Mouse (Mus musculus) layer of hippocampus, postnatal 36 days (tissue): ENCODE results near the gene Mrm2. TPM values are rescaled to one million over a fixed set of nuclear protein-coding genes. Genes with fewer than 3 reads are reported as not detected.
"Not testable (repeated sequence)": the region's sequence is repeated elsewhere in the genome, so short reads cannot be mapped to it uniquely, and the experiment has no call there.

Experiments used
- DNase-seq, 2 experiments: peaks; one replicate each; pipeline ENCODE4 v3.0.0; 2022
- total RNA-seq, 2 experiments: library from RNA; stranded (reverse); gene quantifications; 2 replicates each; pipeline ENCODE4 v1.2.3; 2021

Mrm2 gene
- total RNA-seq, result 1 to 10 TPM; 9.6 to 9.9 TPM

DNA sequence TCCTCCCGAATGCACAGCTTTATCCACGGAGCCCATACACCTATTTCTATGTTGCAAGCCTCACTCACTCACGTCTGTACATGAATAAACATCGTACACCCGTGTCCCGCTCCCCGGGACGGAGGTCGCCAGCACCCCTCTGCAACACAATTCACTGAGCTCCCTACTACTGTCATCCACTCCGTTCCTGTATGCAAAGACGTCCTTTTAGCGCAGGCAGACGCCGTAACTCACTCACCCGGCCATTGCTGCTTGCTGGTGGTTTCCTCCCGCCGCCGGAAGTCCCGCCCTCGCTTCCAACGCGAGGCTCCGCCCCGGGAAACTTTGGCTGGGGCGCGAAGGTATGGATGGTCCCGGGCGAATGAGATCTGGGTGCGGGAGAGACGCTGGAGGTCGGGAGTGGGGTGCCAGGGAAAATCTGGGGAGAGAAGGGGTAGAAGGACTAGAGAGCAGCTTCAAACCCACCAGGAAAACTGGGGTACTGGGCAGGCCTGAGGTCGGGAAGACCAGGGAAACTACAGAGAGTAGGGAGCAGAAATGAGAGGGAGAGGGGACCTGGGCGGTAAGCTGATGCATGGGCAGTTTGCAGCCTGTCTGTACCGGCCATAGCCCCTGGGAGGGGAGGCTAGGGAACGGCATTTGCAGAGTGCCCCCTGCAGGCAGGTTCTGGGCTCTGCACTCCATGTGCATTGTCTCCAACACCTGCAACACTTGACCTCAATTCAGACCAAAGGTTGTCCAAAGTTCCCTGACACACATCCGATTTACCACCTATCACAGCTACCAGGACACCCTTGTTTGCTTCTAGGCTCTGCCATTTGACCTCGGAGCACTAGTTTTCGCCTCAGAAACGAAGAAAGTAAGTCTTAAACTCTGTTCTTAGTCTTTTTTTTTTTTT is at the start of gene Mrm2:
TSS of gene Mrm2 (minus strand) at position 284 of the 898 bp plus-strand sequence.
- peak; percentile 71 to 78 for DNase-seq

DNA sequence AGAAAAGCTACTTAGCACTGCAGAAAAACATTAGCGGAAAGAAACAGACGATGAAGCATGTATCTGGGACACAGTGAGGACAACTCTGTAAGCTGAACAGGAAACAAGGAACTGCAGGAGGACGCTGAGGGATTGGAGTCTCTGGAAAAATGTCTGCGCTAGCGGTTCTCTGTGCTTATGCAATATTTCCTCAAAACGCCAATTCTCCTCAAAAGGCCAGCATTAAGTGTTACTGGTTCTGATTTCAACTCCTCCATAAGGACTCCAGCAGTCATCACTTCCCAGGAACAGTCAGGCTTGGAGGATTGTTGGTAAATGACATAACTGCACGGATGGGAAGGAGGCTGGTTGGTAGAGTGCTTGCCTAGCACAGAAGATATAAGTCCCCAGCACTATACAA is 49.5 kb upstream of the Mrm2 start:
- DNase-seq, result no peak

DNA sequence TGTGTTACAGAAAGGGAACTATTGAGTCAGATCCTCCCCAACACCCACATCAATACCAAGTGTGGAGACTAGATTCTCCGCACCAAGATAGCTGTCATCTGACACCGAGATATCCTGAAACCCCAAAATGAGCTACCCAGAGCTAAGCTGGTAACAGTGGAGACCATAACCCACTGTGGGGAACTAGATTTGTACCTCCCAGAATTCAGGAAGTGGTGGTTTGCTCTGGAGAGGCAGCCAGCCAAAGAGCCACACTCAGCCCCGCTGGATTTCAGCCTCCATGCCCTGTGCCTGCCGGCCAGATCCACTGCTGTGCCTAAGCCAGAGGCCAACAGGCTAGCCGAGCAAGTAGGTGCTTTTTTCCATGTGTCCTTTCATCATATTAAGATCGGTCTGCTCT is 47.6 kb upstream of the Mrm2 start:
- DNase-seq, result no peak

DNA sequence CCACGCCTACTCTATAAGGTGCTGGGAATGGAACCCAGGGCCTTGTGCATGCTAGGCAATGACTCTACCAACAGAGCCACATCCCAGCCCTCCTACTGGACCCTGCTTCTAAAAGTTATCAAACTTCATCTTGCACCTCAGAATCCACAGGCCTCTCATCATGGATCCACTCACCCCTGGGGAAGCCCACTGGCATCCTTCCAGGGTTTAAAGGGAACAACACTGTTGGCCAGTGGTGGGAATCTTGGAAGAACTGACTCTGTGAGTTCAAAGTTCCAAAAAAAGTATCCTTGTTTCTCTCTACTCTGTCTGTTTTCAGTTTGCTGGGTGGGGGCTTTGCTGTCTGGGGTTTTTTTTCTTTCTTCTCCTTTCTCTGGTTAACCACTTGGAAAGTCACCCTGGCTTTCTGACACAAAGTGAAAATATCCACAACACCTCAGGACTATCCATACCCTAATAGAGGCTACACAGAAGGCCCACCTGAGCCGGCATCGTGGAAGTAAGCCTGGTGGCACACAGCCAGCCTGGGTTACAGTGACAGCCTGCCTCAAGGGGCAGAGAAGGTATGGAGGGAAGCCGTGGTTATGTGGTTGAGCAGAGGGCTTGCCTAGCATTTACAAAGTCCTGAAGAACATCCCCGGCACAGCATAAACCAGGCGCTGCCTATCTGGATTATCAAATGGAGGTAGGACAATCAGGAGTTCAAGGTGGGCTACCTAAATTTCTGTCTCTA is 46.6 kb upstream of the Mrm2 start:
- DNase-seq, result no peak

DNA sequence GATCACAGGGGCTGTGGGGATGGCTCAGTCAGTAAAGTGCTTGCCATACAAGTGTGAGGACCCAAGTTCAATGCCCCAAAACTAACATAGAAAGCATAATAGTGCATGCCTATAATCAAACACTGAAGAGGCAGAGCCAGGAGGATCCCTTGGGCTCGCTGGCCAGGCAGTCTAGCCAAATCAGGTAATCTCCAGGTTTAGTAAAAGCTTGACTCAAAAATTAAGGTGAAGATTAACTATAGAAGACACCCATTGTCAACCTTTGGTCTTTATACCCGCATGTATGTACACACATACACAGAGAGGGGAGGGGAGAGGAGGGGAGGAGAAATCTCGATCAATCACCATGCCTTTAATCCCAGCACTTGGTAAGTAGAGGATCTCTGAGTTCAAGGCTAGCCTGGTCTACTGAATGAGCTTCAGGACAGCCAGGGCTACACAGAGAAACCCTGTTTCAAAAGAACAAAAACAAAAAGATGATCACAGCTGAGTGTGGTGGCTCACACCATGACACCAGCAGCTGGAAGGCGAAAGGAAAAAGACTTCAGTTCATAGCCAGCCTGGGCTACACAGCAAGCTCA is 43.6 kb upstream of the Mrm2 start:
- no peak for DNase-seq

DNA sequence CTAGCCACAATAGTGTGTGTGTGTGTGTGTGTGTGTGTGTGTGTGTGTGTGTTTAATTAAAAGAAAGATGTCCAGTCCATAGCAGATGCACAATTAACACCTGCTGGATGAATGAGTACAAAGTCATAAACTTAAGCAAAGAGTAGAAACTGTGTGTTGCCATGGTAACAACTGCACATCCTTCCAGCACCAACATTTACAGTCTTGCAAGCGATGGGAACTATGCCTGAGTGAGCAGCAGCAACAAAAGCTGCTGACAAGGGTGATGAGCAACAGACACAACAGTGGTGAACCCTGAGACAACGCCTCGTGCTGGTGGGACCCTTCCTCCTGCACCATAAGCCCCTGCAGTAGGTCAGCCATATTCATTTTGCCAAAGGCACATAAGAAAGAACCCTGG is 42.5 kb upstream of the Mrm2 start:
- no peak for DNase-seq

DNA sequence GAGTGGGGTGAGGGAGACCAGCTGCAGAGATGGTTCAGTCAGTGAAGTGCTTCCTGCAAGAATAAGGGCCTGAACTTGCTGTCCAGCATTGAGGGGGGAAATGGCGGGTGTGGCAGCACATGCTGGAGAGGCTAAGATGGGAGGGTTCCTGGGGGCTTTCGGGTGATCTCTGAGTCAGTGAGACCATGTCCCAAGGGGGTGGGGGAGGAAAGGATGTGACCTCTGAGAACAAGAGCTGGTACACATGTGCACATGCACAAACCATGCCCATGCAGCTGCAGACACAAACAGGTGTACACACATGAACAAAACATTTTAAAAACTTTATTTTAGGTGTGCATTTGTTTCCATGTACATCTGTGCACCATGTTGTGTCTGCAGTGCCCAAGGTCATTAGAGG is 42.0 kb upstream of the Mrm2 start:
- no peak for DNase-seq

DNA sequence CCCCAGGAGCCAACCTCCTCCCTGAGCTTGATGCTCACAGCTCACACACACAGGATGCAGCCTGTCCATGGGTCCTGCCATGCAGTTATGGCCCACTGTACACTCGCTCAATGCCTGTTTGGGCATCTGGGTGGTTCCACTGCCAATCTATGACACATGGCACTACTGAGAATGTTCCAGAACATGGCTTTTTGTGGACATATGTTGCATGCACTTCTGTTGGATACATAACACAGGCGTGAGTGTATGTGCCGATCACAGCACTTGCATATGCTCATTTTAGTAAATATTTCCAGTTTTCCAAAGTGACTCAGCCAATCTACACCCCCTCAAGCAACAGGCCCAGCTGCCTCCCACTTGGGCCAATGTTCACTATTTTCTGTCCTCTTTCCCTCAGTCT is 40.0 kb upstream of the Mrm2 start:
- peak; percentile 39 to 50 for DNase-seq

DNA sequence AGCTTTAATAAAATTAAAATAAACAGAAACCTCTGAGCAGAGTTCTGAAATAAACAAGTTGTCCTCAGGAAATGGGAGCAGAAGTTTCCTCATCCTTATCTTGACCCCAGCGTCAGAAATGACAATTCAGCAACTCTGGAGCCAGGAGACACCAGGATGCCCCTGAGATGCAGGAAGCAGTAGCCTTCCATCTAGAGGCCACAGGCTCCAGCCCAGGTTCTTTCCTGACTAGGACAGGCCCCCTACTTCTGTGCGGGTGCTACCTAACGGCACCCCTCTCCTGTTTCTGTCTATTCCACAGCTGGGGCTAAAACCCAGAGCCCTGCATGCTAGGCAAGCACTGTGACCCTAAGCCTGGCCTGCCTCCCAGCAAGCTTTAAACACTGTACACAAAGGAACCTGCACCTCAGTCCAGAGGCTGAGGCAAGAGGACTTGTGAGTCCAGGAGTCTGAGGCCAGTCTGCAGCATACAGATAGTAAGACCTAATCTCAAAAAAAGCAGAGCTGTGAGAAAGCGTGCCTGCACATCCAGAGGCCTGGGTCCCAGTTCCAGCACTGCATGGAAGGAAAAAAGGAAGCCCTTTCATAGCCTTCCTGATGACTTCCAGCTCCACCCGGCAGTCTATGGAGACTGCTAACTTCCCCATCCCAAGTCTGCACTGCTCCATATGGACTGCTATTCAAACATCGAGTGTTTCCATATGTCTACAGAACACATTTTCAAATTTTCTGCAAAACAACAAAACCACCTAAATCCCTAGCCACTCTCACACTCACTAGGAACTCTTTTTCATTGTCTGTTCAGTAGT is 39.0 kb upstream of the Mrm2 start:
- no peak for DNase-seq

DNA sequence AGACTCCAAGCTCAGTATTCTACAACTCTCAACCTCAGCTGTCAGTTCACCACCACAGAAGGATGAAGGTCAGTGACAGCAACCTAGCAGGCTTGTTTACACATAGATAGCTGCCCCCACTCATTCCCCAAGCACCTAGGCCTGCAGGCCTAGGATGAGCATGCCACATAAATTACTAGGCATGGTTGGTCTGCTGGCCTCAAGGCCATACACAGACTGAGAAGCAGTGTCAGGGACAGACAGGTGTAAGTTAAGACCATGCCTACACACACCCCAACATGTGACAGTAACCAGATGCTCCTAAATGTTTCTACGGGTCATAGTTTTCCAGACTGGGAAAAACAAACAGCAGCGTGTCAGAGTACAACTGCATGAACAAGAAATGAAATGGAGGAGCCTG is 37.8 kb upstream of the Mrm2 start:
- DNase-seq, result no peak

DNA sequence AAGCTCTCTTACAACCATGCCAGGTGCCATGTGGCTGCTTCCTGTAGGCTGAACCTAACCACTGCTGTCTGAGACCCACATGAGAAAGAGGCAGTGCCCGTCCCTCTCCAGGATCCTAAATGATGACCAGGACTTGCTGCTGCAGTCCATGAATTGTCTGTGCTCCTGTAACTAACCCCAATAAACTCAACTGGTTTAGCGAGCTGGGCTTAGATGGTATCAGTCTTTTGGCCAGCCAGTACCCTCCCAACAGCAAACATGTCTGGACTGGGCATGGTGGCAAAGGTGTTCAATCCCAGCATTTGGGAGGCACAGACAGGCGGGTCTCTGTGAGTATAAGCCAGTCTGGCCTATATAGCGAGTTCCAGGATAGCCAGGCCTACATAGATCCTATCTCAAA is 37.2 kb upstream of the Mrm2 start:
- no peak for DNase-seq

DNA sequence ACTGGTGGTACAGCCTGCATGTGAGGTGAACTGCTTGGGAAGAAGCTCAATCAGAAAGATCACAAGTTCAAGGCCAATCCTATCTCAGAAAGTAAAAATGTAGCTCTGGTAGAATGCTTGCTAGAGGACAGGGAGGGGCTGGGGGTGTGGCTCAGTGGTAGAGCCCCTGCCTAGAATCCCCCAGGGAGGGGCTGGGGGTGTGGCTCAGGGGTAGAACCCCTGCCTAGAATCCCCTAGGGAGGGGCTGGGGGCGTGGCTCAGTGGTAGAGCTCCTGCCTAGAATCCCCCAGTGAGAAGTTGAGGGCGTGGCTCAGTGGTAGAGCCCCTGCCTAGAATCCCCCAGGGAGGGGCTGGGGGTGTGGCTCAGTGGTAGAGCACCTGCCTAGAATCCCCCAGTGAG is 36.4 kb upstream of the Mrm2 start:
- not testable (repeated sequence) for DNase-seq

DNA sequence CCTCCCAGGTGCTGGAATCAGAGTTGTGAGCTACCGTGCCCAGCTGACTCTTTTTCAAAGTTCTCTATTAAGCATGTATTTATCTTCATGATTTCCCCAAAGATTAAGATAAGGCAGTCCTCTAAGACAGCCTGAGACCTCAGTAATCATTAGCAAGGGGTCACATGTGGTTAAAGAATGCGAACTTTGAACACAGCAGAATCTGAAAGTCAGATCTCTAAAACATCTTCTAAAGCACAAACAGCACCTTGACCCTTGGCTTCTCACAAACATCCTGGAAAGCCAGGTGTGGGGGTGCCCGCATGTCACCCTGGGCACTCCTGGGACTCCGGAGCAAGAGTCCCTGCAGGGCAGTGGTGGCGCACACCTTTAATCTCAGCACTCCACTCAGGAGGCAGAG is 32.7 kb upstream of the Mrm2 start:
- DNase-seq, result no peak

DNA sequence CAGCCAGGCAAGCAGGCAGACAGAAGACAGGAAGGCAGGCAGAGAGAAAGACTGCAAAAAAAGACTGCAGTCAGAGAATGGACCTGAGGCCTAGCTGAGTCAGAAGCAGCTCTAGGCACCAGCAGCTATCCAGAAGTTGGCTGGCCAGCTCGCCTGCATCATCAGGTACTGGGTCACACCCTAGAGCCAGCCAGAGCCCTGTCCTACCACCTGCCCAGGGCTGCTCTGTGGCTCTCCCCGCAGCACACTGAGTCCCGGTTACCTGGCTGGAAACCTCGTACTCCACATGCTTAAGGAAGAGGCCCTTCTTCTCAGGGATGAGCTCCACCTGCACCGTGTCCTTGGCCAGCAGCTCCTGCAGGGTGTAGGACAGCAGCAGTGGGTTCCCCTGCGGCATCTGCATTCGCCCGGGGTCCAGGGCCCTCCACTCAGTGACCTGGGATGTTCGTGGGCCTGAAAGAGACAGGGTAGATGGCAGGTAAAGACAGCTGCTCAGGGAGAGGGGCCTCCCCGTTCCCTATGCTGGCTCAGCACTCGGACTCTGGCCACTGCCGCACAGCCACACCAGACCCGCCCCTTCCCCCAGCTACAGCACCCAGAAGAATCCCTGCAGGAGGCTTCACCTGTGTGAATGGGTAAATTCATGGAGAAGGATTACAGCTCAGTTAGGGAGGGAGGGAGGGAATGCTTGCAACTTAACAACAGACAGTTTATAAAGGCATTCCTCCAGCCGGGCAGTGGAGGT is 28.4 kb upstream of the Mrm2 start:
- DNase-seq, result no peak

DNA sequence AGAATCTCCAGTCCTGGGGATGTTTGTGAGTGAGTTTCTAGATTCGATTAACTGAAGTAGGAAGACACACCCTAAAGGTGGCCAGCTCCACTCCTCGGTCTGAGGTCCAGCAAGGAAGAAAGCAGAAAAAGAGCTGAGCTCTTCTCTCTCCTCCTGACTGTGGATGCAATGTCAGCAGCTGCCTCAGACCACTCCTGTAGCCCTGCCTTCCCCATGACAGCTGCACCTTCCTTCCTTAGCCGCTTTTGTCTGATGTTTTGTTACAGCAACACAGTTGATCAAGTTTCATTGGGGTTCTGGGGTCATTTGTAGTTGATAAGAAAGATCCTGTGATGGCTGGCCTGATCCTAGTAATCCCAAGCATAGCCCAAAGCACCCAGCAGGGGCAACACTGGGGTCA is 25.8 kb upstream of the Mrm2 start:
- DNase-seq, result no peak

DNA sequence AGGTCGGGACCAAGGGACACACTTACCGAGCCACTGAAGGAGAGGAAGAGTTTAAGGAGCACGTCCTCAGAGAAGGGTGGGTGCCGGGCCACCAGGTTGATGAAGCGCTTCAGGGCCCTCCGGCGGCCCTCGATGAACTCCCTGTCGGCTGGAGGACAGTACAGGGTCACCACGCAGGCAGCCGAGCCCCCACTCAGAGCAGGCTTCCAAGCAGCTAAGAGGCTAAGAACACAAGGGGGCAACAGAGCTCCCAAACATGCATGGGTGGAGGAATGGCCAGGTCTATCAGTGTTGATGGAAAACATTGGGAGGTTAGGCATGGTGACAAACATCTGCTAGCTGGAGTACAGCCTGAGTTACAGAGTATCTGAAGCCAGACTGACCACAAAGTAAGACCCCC is 24.2 kb upstream of the Mrm2 start:
- DNase-seq, result no peak

DNA sequence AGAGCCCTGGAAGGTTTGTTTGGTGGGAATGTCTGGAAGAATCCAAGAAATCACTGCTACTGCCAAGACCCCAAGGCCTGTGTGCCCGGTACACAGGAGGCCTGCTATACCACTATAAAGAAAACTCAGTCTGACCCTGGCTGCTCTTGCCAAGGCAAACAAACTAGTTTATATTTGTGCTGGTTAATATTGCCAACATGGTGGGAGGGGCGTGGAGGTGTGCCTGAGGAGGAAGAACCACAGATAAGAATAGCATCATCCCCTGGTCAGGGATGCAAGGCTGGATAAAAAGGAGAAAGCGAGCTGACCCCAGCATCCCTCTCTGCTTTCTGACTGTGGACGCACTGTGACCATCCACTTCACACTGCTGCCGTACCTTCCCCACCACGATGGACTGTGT is 20.7 kb upstream of the Mrm2 start:
- no peak for DNase-seq

DNA sequence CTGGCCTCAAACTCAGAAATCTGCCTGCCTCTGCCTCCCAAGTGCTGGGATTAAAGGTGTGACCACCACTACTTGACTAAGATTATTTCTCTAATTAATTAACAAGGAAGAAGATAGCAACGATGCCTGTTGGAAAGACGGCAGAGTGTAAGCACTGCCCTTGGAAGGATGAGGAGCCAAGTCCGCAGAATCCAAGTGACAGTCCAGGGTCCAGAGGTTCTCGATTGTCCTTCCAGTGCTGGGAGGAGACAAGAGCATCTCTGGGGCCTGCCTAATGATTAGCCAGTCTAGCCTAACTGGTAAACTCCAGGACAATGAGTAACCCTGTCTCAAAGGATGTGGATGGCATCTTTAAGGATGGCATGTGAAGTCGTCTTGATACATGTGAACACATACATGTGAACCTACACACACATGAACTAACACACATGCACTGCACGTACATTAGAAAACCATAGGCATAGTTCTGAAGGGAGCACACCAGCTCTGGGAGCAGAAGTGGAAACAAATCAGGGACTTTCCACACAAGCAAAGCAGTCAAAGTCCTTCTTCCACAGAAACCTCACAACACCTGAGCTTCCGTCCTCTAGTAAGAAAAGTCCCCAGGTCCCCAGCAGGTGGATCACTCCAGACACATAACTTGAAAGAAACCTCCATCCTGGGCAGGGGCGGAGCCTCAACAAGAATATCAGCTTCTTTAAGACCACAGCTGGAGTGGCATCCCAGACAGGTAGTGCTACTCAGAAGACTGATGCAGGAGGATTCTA is 19.2 kb upstream of the Mrm2 start:
- DNase-seq, result no peak

DNA sequence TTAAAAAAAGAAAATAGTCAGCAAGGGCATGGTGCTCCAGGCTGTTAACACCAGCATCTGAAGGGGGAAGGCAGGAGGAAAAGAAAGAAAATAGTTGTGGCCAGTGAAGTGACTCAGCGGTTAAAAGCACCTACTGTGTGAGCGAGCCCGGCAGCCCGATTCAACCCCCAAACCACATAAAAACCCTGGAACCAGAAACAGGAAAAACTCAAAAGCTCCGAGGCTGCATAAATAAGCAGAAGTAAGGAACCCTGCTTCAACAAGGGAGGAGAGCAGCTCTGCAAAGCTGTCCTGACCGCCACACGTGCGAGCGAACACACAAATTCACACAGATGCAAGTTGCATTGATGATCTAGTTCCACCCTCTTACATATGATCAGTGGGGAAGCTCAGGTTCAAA is 18.2 kb upstream of the Mrm2 start:
- no peak for DNase-seq

DNA sequence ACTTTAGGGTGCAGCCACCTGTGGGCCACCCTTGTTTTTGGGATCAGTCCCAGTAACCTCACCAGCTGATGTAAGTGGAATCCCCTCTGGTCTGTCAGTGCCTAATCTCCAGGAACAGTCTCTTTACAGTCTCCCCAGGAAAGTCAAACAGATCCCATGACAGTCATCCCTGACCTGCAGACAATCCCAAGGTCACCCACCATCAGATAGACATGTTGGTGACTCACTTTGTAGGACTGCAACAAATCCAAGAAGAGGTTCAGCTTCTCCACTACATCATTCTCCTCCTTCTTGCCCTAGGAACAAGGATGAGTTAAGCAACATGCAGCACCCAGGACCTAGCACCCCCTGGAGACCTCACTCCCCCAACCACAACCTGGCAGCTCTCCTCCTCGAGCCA is 14.4 kb upstream of the Mrm2 start:
- no peak for DNase-seq

DNA sequence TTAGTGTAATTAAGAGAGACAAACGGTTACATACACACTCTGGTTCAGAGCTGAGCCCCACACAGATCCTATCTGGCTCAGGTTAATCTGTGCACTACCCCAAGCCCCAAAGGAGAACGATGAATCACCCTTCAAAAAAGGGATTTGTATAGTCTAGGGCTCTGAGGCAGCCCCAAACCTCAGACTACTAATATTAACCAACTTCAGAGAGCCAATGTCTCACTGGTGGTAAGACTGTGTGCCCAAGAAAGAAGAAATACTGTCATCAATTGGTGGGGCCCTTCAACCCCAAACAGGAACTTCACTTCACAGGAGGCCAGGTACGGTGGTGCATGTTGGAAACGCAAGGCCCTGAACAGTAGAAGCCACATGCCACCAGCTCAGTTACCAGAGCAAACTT is 13.5 kb upstream of the Mrm2 start:
- no peak for DNase-seq
